Mouse (Mus musculus): ENCODE measurements around the gene Spock2. TPM values are rescaled to one million over a fixed set of nuclear protein-coding genes. Genes with fewer than 3 reads are reported as not detected.
"Not testable (repeated sequence)": the region's sequence is repeated elsewhere in the genome, so short reads cannot be mapped to it uniquely, and the experiment has no call there.

Spock2 gene
- polyA plus RNA-seq, 1 experiment from 2014 or later, result 42.8 TPM

- H3K9me3 ChIP-seq (ENCODE audit: low read length); DNase-seq (ENCODE audit: low spot score); ATAC-seq; H3K4me1 ChIP-seq (ENCODE audit: insufficient read depth, low read depth, low read length); H3K9ac ChIP-seq (replicated peaks; ENCODE audit: low read depth); H3K27ac ChIP-seq (ENCODE audit: low read length); H3K27me3 ChIP-seq (replicated peaks; ENCODE audit: insufficient read depth, low read length); H3K4me3 ChIP-seq (ENCODE audit: low read depth, low read length); H3K36me3 ChIP-seq (ENCODE audit: insufficient read depth, low read length); H3K4me2 ChIP-seq (replicated peaks; ENCODE audit: low read depth, low read length): not testable (repeated sequence)
- peak; percentile 31; the same call in 1 of the 2 replicates for TF ChIP-seq CTCF (IDR thresholded peaks at IDR 0.05)
- WGBS, result 44% methylated on average over 1 of the region's 1 CpGs
Observed at GRCm38 (mm10) chr10:60136010-60136409, 30.0 kb downstream of the Spock2 start.

GRCm38 (mm10) chr10:60136935-60137334 lies 30.9 kb downstream of the Spock2 start:
- no peaks in the 10 kb centered on the region for H3K36me3 ChIP-seq (ENCODE audit: insufficient read depth, low read length)
- peak; percentile 40 for DNase-seq (ENCODE audit: low spot score)
- H3K9me3 ChIP-seq (ENCODE audit: low read length), result no peaks in the 10 kb centered on the region
- peaks cover 4% of the 10 kb centered on the region; the same call in 1 of the 2 replicates for H3K4me1 ChIP-seq (ENCODE audit: insufficient read depth, low read depth, low read length)
- no peak overlapping the region for H3K4me2 ChIP-seq (replicated peaks; ENCODE audit: low read depth, low read length)
- no peak for TF ChIP-seq EP300 (IDR thresholded peaks at IDR 0.05)
- no peak for TF ChIP-seq CTCF (IDR thresholded peaks at IDR 0.05)
- 45% methylated on average over 7 of the region's 7 CpGs for WGBS
- no peak overlapping the region for H3K27ac ChIP-seq (ENCODE audit: low read length)
- ATAC-seq, result peak; percentile 32
- H3K4me3 ChIP-seq (ENCODE audit: low read depth, low read length), result no peak overlapping the region
- no peak overlapping the region for H3K9ac ChIP-seq (replicated peaks; ENCODE audit: low read depth)
- no peaks in the 10 kb centered on the region for H3K27me3 ChIP-seq (replicated peaks; ENCODE audit: insufficient read depth, low read length)

- Histone ChIP-seq H3K4me1 (ENCODE audit: insufficient read depth, low read depth, low read length) (peaks cover 4% of the 10 kb centered on the region; the same call in 1 of the 2 replicates), H3K4me3 (ENCODE audit: low read depth, low read length) (no peak overlapping the region), H3K9me3 (ENCODE audit: low read length) (no peaks in the 10 kb centered on the region), H3K27me3 (replicated peaks; ENCODE audit: insufficient read depth, low read length) (no peaks in the 10 kb centered on the region), H3K4me2 (replicated peaks; ENCODE audit: low read depth, low read length) (no peak overlapping the region), H3K27ac (ENCODE audit: low read length) (no peak overlapping the region), H3K9ac (replicated peaks; ENCODE audit: low read depth) (no peak overlapping the region), H3K36me3 (ENCODE audit: insufficient read depth, low read length) (no peaks in the 10 kb centered on the region)
- TF ChIP-seq EP300 (IDR thresholded peaks at IDR 0.05), result no peak
- TF ChIP-seq CTCF (IDR thresholded peaks at IDR 0.05), result no peak
- DNase-seq (ENCODE audit: low spot score), result no peak
- 55% methylated on average over 5 of the region's 5 CpGs for WGBS
- ATAC-seq, result 0 out of 2 replicates have a peak, but pooled peaks have one; percentile 10
Observed at GRCm38 (mm10) chr10:60138680-60139079, 32.7 kb downstream of the Spock2 start.

- Histone ChIP-seq H3K27me3 (replicated peaks; ENCODE audit: insufficient read depth, low read length) (no peaks in the 10 kb centered on the region), H3K4me2 (replicated peaks; ENCODE audit: low read depth, low read length) (no peak overlapping the region), H3K36me3 (ENCODE audit: insufficient read depth, low read length) (no peaks in the 10 kb centered on the region), H3K4me1 (ENCODE audit: insufficient read depth, low read depth, low read length) (peaks cover 4% of the 10 kb centered on the region; the same call in 1 of the 2 replicates), H3K9ac (replicated peaks; ENCODE audit: low read depth) (no peak overlapping the region), H3K9me3 (ENCODE audit: low read length) (no peaks in the 10 kb centered on the region), H3K4me3 (ENCODE audit: low read depth, low read length) (no peak overlapping the region), H3K27ac (ENCODE audit: low read length) (no peak overlapping the region)
- ATAC-seq, result no peak
- WGBS, result 85% methylated on average over 4 of the region's 4 CpGs
- no peak for DNase-seq (ENCODE audit: low spot score)
- TF ChIP-seq CTCF (IDR thresholded peaks at IDR 0.05), result no peak
- TF ChIP-seq EP300 (IDR thresholded peaks at IDR 0.05), result no peak
Observed at GRCm38 (mm10) chr10:60140751-60141150, 34.7 kb downstream of the Spock2 start.

- H3K4me2 ChIP-seq (replicated peaks; ENCODE audit: low read depth, low read length), result no peak overlapping the region
- H3K27ac ChIP-seq (ENCODE audit: low read length), result no peak overlapping the region
- no peaks in the 10 kb centered on the region for H3K27me3 ChIP-seq (replicated peaks; ENCODE audit: insufficient read depth, low read length)
- DNase-seq (ENCODE audit: low spot score) (no peak), ATAC-seq (no peak)
- TF ChIP-seq EP300 (IDR thresholded peaks at IDR 0.05) (no peak), CTCF (IDR thresholded peaks at IDR 0.05) (no peak)
- peaks cover 2% of the 10 kb centered on the region; the same call in 1 of the 2 replicates for H3K4me1 ChIP-seq (ENCODE audit: insufficient read depth, low read depth, low read length)
- H3K4me3 ChIP-seq (ENCODE audit: low read depth, low read length), result no peak overlapping the region
- WGBS, result 90% methylated on average over 3 of the region's 3 CpGs
- no peaks in the 10 kb centered on the region for H3K36me3 ChIP-seq (ENCODE audit: insufficient read depth, low read length)
- no peaks in the 10 kb centered on the region for H3K9me3 ChIP-seq (ENCODE audit: low read length)
- H3K9ac ChIP-seq (replicated peaks; ENCODE audit: low read depth), result no peak overlapping the region
Observed at GRCm38 (mm10) chr10:60141656-60142160, 35.7 kb downstream of the Spock2 start.

GRCm38 (mm10) chr10:60147510-60148047 lies 41.6 kb downstream of the Spock2 start:
- not testable (repeated sequence) for H3K27me3 ChIP-seq (replicated peaks; ENCODE audit: insufficient read depth, low read length); H3K9me3 ChIP-seq (ENCODE audit: low read length); H3K4me3 ChIP-seq (ENCODE audit: low read depth, low read length); H3K9ac ChIP-seq (replicated peaks; ENCODE audit: low read depth); DNase-seq (ENCODE audit: low spot score); H3K4me1 ChIP-seq (ENCODE audit: insufficient read depth, low read depth, low read length); H3K36me3 ChIP-seq (ENCODE audit: insufficient read depth, low read length); H3K4me2 ChIP-seq (replicated peaks; ENCODE audit: low read depth, low read length); H3K27ac ChIP-seq (ENCODE audit: low read length)
- WGBS, result 40% methylated on average over 10 of the region's 10 CpGs
- peak; percentile 58; the same call in 1 of the 2 replicates for TF ChIP-seq EP300 (IDR thresholded peaks at IDR 0.05)
- 0 out of 2 replicates have a peak, but pooled peaks have one; percentile 3 for ATAC-seq
